ENCODE assay signal across 23 mouse cellular contexts in genomic region chr5:65149706-65150105, GRCm38 (mm10). TPM values are rescaled to one million over a fixed set of nuclear protein-coding genes. Genes with fewer than 3 reads are reported as not detected.
DNase-seq lines count a peak whose midpoint lies in the region; ATAC-seq and TF ChIP-seq lines count a peak whose summit lies in the region.
"Had no signal": no experiment of that assay in that cellular context is flagged by ENCODE, and none has a peak within 500 bp of the region (broad histone marks: within the 10 kb centered on the region; RNA-seq: fewer than 3 reads in every experiment).

No protein-coding gene starts in this region.

- no peak for ATAC-seq in kidney, embryonic 15.5 days (replicated peaks; ENCODE audit: low FRiP score)
- no peak for ATAC-seq in limb, embryonic 12.5 days (ENCODE audit: insufficient number of reproducible peaks, insufficient read depth, low FRiP score, low TSS enrichment, low read depth)
- ATAC-seq: forebrain, embryonic 14.5 days had no signal

- no peak for TF ChIP-seq CTCF in kidney, adult 2 months (conservative IDR thresholded peaks at IDR 0.05; ENCODE audit: insufficient read depth, insufficient read length, low read depth, low read length)

- no peak overlapping the region for H3K4me3 ChIP-seq in kidney, adult 2 months (ENCODE audit: insufficient read depth, low read depth, low read length)
- H3K4me3 ChIP-seq in kidney, embryonic 15.5 days (replicated peaks), result no peak overlapping the region
- H3K4me3 ChIP-seq in limb, embryonic 12.5 days (replicated peaks), result no peak overlapping the region
- H3K4me3 ChIP-seq in limb, embryonic 10.5 days, result no peak overlapping the region
- H3K4me3 ChIP-seq: embryonic facial prominence, embryonic 13.5 days; embryonic facial prominence, embryonic 15.5 days; erythroblast, embryonic 14.5 days; forebrain, embryonic 10.5 days; forebrain, embryonic 12.5 days had no signal

- no peaks in the 10 kb centered on the region; the same call in 1 of the 2 replicates for H3K36me3 ChIP-seq in kidney, adult 2 months (ENCODE audit: control insufficient read depth, insufficient read depth, low read length)
- peaks cover 35% of the 10 kb centered on the region for H3K36me3 ChIP-seq in kidney, embryonic 15.5 days
- peaks cover 30% of the 10 kb centered on the region for H3K36me3 ChIP-seq in limb, embryonic 12.5 days
- peaks cover 41% of the 10 kb centered on the region for H3K36me3 ChIP-seq in limb, embryonic 10.5 days

- H3K4me2 ChIP-seq in kidney, embryonic 15.5 days, result no peak overlapping the region
- H3K4me2 ChIP-seq in limb, embryonic 12.5 days, result no peak overlapping the region
- H3K4me2 ChIP-seq: embryonic facial prominence, embryonic 13.5 days; embryonic facial prominence, embryonic 15.5 days; forebrain, embryonic 12.5 days had no signal

- H3K4me1 ChIP-seq in kidney, adult 2 months (ENCODE audit: control insufficient read depth, insufficient read depth, low read length), result peaks cover 16% of the 10 kb centered on the region
- H3K4me1 ChIP-seq in kidney, embryonic 15.5 days, result no peaks in the 10 kb centered on the region
- peaks cover 4% of the 10 kb centered on the region for H3K4me1 ChIP-seq in limb, embryonic 12.5 days (replicated peaks)
- peaks cover 5% of the 10 kb centered on the region; the same call in 1 of the 2 replicates for H3K4me1 ChIP-seq in limb, embryonic 10.5 days
- H3K4me1 ChIP-seq: embryonic facial prominence, embryonic 13.5 days; embryonic facial prominence, embryonic 15.5 days; forebrain, embryonic 10.5 days; forebrain, embryonic 12.5 days had no signal

- whole genome bisulfite sequencing in kidney, adult 2 months, result 74% methylated on average over 6 of the region's 6 CpGs
- 90% methylated on average over 6 of the region's 6 CpGs for WGBS in kidney, embryonic 15.5 days
- 92% methylated on average over 6 of the region's 6 CpGs for WGBS in limb, embryonic 12.5 days
- WGBS in limb, embryonic 10.5 days, result 95% methylated on average over 6 of the region's 6 CpGs

- H3K9me3 ChIP-seq in kidney, embryonic 15.5 days (replicated peaks), result no peaks in the 10 kb centered on the region
- no peaks in the 10 kb centered on the region for H3K9me3 ChIP-seq in limb, embryonic 12.5 days
- no peaks in the 10 kb centered on the region for H3K9me3 ChIP-seq in limb, embryonic 10.5 days (replicated peaks)
- H3K9me3 ChIP-seq: embryonic facial prominence, embryonic 13.5 days; embryonic facial prominence, embryonic 15.5 days; forebrain, embryonic 10.5 days; forebrain, embryonic 12.5 days had no signal

- no peak for TF ChIP-seq POLR2A in kidney, adult 2 months (IDR thresholded peaks at IDR 0.05; ENCODE audit: low read depth, low read length)

- H3K27ac ChIP-seq in kidney, adult 2 months (ENCODE audit: insufficient read depth, low read depth, low read length), result peak overlapping the region; percentile 93
- H3K27ac ChIP-seq in kidney, embryonic 15.5 days, result no peak overlapping the region
- peak overlapping the region; percentile 23; the same call in 1 of the 2 replicates for H3K27ac ChIP-seq in limb, embryonic 12.5 days
- no peak overlapping the region for H3K27ac ChIP-seq in limb, embryonic 10.5 days
- H3K27ac ChIP-seq: embryonic facial prominence, embryonic 13.5 days; embryonic facial prominence, embryonic 15.5 days; forebrain, embryonic 10.5 days; forebrain, embryonic 12.5 days had no signal

- no peak overlapping the region for H3K9ac ChIP-seq in kidney, embryonic 15.5 days
- H3K9ac ChIP-seq in limb, embryonic 12.5 days (replicated peaks), result no peak overlapping the region
- H3K9ac ChIP-seq: embryonic facial prominence, embryonic 13.5 days; embryonic facial prominence, embryonic 15.5 days; forebrain, embryonic 12.5 days had no signal

- DNase-seq in kidney, adult 2 months, result peak; percentile 60
- no peak for DNase-seq in kidney, postnatal 14 days
- DNase-seq in kidney, adult 9 months, result peak; percentile 65
- DNase-seq in limb, embryonic 10.5 days (ENCODE audit: low spot score), result no peak
- DNase-seq: adrenal gland, postnatal 25 days; cerebellum, adult 11 months; cerebellum, adult 18-20 months; cerebellum, adult 8-10 months; cerebellum, adult 9-11 months; cerebellum, postnatal 14 days; cerebellum, postnatal 36 days; embryo, embryonic 11 days had no signal

- no peaks in the 10 kb centered on the region for H3K27me3 ChIP-seq in kidney, adult 2 months (replicated peaks; ENCODE audit: control insufficient read depth, insufficient read depth, low read length)
- H3K27me3 ChIP-seq in kidney, embryonic 15.5 days, result no peaks in the 10 kb centered on the region
- no peaks in the 10 kb centered on the region for H3K27me3 ChIP-seq in limb, embryonic 12.5 days
- no peaks in the 10 kb centered on the region for H3K27me3 ChIP-seq in limb, embryonic 10.5 days (ENCODE audit: low read depth, poor library complexity, severe bottlenecking)
- H3K27me3 ChIP-seq: embryonic facial prominence, embryonic 13.5 days; embryonic facial prominence, embryonic 15.5 days; forebrain, embryonic 12.5 days had no signal

RNA-seq across cellular contexts. Expression of gene Klhl5, which starts 42.4 kb away (rescaled TPM):
- polyA plus RNA-seq in kidney, adult 2 months (2012; rRNA removed), result 24.8 and 25.2 TPM in 2 replicates
- polyA plus RNA-seq in kidney, embryonic 15.5 days (2015; fragmentation: Nextera tagmentation; extraction: Ambion mirVana), result 18.4 and 19.0 TPM in 2 replicates
- polyA plus RNA-seq in limb, embryonic 12.5 days (2016; fragmentation: Nextera tagmentation; extraction: Ambion mirVana), result 24.5 and 24.8 TPM in 2 replicates
- polyA plus RNA-seq in limb, embryonic 10.5 days (2016; fragmentation: Nextera tagmentation; extraction: Ambion mirVana), result 12.7 and 13.0 TPM in 2 replicates

RNA-seq across cellular contexts. Expression of gene Wdr19, which starts 49.8 kb away (rescaled TPM):
- 5.7 and 6.4 TPM in 2 replicates for polyA plus RNA-seq in kidney, adult 2 months (2012; rRNA removed)
- polyA plus RNA-seq in kidney, embryonic 15.5 days (2015; fragmentation: Nextera tagmentation; extraction: Ambion mirVana), result 9.9 and 13.7 TPM in 2 replicates
- 12.2 and 16.6 TPM in 2 replicates for polyA plus RNA-seq in limb, embryonic 12.5 days (2016; fragmentation: Nextera tagmentation; extraction: Ambion mirVana)
- polyA plus RNA-seq in limb, embryonic 10.5 days (2016; fragmentation: Nextera tagmentation; extraction: Ambion mirVana), result 7.3 and 11.0 TPM in 2 replicates
- polyA plus RNA-seq: erythroblast, embryonic 14.5 days had no signal

RNA-seq across cellular contexts. Expression of gene Tmem156, which starts 57.8 kb away (rescaled TPM):
- polyA plus RNA-seq in kidney, adult 2 months (2012; rRNA removed), result 0.11 and 0.19 TPM in 2 replicates
- 0.15 and 0.31 TPM in 2 replicates for polyA plus RNA-seq in kidney, embryonic 15.5 days (2015; fragmentation: Nextera tagmentation; extraction: Ambion mirVana)
- 0.15 TPM in 1 of 2 replicates, not detected in the other for polyA plus RNA-seq in limb, embryonic 12.5 days (2016; fragmentation: Nextera tagmentation; extraction: Ambion mirVana)
- 0.23 TPM in 1 of 2 replicates, not detected in the other for polyA plus RNA-seq in limb, embryonic 10.5 days (2016; fragmentation: Nextera tagmentation; extraction: Ambion mirVana)
- polyA plus RNA-seq: adrenal gland, adult 2 months; C2C12; embryonic facial prominence, embryonic 11.5 days; erythroblast, embryonic 14.5 days; forebrain, embryonic 10.5 days; forebrain, embryonic 12.5 days had no signal

Comparison
In these comparisons a context has a peak if more than half of its experiments do, and no peak if none do; other contexts are left out.
1. DNase-seq: peak in kidney, adult 2 months (single experiment) and kidney, adult 9 months (single experiment); none in kidney, postnatal 14 days (single experiment) and limb, embryonic 10.5 days (single experiment).
2. H3K27ac ChIP-seq: peak in kidney, adult 2 months (single experiment) and limb, embryonic 12.5 days (single experiment); none in kidney, embryonic 15.5 days (single experiment) and limb, embryonic 10.5 days (single experiment).